Mouse (Mus musculus) intestine, embryonic 16.5 days (tissue): Measurements from ENCODE around the gene Pak4. TPM values are rescaled to one million over a fixed set of nuclear protein-coding genes. Genes with fewer than 3 reads are reported as not detected.
A peak's percentile ranks its signal among the peaks of the same experiment; 100 is the strongest.

Experiments used
- ATAC-seq: fragments of 200-750 bp; cut with Nextera tagmentation; 2 replicates; pipeline ENCODE4 v1.8.0; 2017; ENCODE audit warnings: moderate TSS enrichment, moderate library complexity
- H3K27ac ChIP-seq: fragments of 300-500 bp; sonication (generic); 2 replicates; pipeline ENCODE4 v1.5.1; 2014; ENCODE audit warnings: mild to moderate bottlenecking, low read length
- H3K27me3 ChIP-seq: fragments of 300-500 bp; sonication (generic); replicated peaks from 2 replicates; pipeline ENCODE4 v1.6.1; 2014; ENCODE audit warnings: low read length, control low read depth, mixed read lengths; ENCODE audit not compliant: control insufficient read depth, insufficient read depth
- H3K36me3 ChIP-seq: fragments of 300-500 bp; sonication (generic); 2 replicates; pipeline ENCODE4 v1.6.1; 2014; ENCODE audit warnings: low read length, control low read depth; ENCODE audit not compliant: control insufficient read depth, insufficient read depth
- H3K4me1 ChIP-seq: fragments of 300-500 bp; sonication (generic); 2 replicates; pipeline ENCODE4 v1.6.1; 2014; ENCODE audit warnings: low read length, control low read depth, mixed read lengths; ENCODE audit not compliant: control insufficient read depth, insufficient read depth
- H3K4me2 ChIP-seq: fragments of 300-500 bp; sonication (generic); 2 replicates; pipeline ENCODE4 v1.6.1; 2014; ENCODE audit warnings: low read depth, low read length, control low read depth
- H3K4me3 ChIP-seq: fragments of 300-500 bp; sonication (generic); 2 replicates; pipeline ENCODE4 v1.5.1; 2014; ENCODE audit warnings: mild to moderate bottlenecking, low read length
- H3K9ac ChIP-seq: fragments of 300-500 bp; sonication (generic); 2 replicates; pipeline ENCODE4 v1.6.1; 2014; ENCODE audit warnings: low read depth, low read length
- H3K9me3 ChIP-seq: fragments of 300-500 bp; sonication (generic); 2 replicates; pipeline ENCODE4 v1.6.1; 2016; ENCODE audit warnings: low read length, control low read depth; ENCODE audit not compliant: control insufficient read depth
- WGBS: fragments of 180-500 bp; shearing (Covaris S2); extraction: QIAGEN DNeasy Blood & Tissue Kit; methylation state at CpG from one replicate; pipeline ENCODE4 v1.1.7; 2014; 5-methylcytosine and 5-hydroxymethylcytosine counted together
- polyA plus RNA-seq: library from polyadenylated mRNA; unstranded; fragments of >200 nt; fragmentation: Nextera tagmentation; extraction: Ambion mirVana; gene quantifications from 2 replicates; pipeline ENCODE4 v1.2.1, GENCODE M21; 2015

Gene Pak4
- polyA plus RNA-seq, 1 experiment from 2014 or later = 55.4 TPM

- no peak overlapping the region for H3K9ac ChIP-seq
- peaks cover 80% of the 10 kb centered on the region for H3K4me1 ChIP-seq
- no peaks in the 10 kb centered on the region for H3K9me3 ChIP-seq
- no peak overlapping the region for H3K4me3 ChIP-seq
- peak overlapping the region; percentile 88 for H3K27ac ChIP-seq
- 56% methylated on average over 11 of the region's 11 CpGs for WGBS
- H3K36me3 ChIP-seq = no peaks in the 10 kb centered on the region
- peak overlapping the region; percentile 46; the same call in 1 of the 2 replicates for H3K4me2 ChIP-seq
- H3K27me3 ChIP-seq = no peaks in the 10 kb centered on the region
- no peak for ATAC-seq
These were observed 15.1 kb downstream of the Pak4 start for GRCm38 (mm10) chr7:28582841-28583240.

GRCm38 (mm10) chr7:28581721-28582120 is 16.3 kb downstream of the Pak4 start:
- ATAC-seq = peak; percentile 19
- Histone ChIP-seq H3K4me3 (no peak overlapping the region), H3K4me1 (peaks cover 80% of the 10 kb centered on the region), H3K9ac (peak overlapping the region; percentile 20), H3K27me3 (no peaks in the 10 kb centered on the region), H3K36me3 (no peaks in the 10 kb centered on the region), H3K4me2 (no peak overlapping the region; the same call in 1 of the 2 replicates), H3K9me3 (no peaks in the 10 kb centered on the region), H3K27ac (peak overlapping the region; percentile 88)
- WGBS = 59% methylated on average over 4 of the region's 4 CpGs

GRCm38 (mm10) chr7:28579826-28580225 is 18.2 kb downstream of the Pak4 start:
- H3K4me1 ChIP-seq = peaks cover 76% of the 10 kb centered on the region
- no peak overlapping the region for H3K9ac ChIP-seq
- H3K27ac ChIP-seq = no peak overlapping the region
- WGBS = 68% methylated on average over 5 of the region's 5 CpGs
- no peak for ATAC-seq
- H3K27me3 ChIP-seq = no peaks in the 10 kb centered on the region
- no peaks in the 10 kb centered on the region for H3K9me3 ChIP-seq
- H3K4me2 ChIP-seq = no peak overlapping the region
- no peak overlapping the region for H3K4me3 ChIP-seq
- no peaks in the 10 kb centered on the region for H3K36me3 ChIP-seq

- no peak overlapping the region for H3K4me2 ChIP-seq
These were observed 19.4 kb downstream of the Pak4 start for GRCm38 (mm10) chr7:28578543-28579053.

GRCm38 (mm10) chr7:28577826-28578542 is 20.0 kb downstream of the Pak4 start:
- no peak overlapping the region for H3K4me3 ChIP-seq
- peaks cover 80% of the 10 kb centered on the region for H3K4me1 ChIP-seq
- peak overlapping the region; percentile 48; the same call in 1 of the 2 replicates for H3K9ac ChIP-seq
- H3K4me2 ChIP-seq = 0 out of 2 replicates have a peak overlapping the region, but pooled peaks have one; percentile 8
- H3K36me3 ChIP-seq = no peaks in the 10 kb centered on the region
- 58% methylated on average over 9 of the region's 9 CpGs for WGBS
- peak overlapping the region; percentile 79 for H3K27ac ChIP-seq
- ATAC-seq = peak; percentile 83
- H3K9me3 ChIP-seq = no peaks in the 10 kb centered on the region
- H3K27me3 ChIP-seq = no peaks in the 10 kb centered on the region

More at GRCm38 (mm10) chr7:28578543-28579053, 19.4 kb downstream of the Pak4 start:
- H3K27ac ChIP-seq = peak overlapping the region; percentile 79
- WGBS = 61% methylated on average over 5 of the region's 5 CpGs
- no peaks in the 10 kb centered on the region for H3K36me3 ChIP-seq
- no peak overlapping the region for H3K4me3 ChIP-seq
- H3K9me3 ChIP-seq = no peaks in the 10 kb centered on the region
- peaks cover 75% of the 10 kb centered on the region for H3K4me1 ChIP-seq
- H3K9ac ChIP-seq = no peak overlapping the region; the same call in 1 of the 2 replicates
- ATAC-seq = no peak
- H3K27me3 ChIP-seq = no peaks in the 10 kb centered on the region

GRCm38 (mm10) chr7:28576271-28576914 is 21.6 kb downstream of the Pak4 start:
- H3K27ac ChIP-seq = peak overlapping the region; percentile 79; the same call in 1 of the 2 replicates
- peaks cover 81% of the 10 kb centered on the region for H3K4me1 ChIP-seq
- peak; percentile 27 for ATAC-seq
- H3K36me3 ChIP-seq = no peaks in the 10 kb centered on the region
- no peak overlapping the region for H3K4me2 ChIP-seq
- H3K9ac ChIP-seq = peak overlapping the region; percentile 39; the same call in 1 of the 2 replicates
- no peaks in the 10 kb centered on the region for H3K9me3 ChIP-seq
- 67% methylated on average over 5 of the region's 5 CpGs for WGBS
- H3K27me3 ChIP-seq = no peaks in the 10 kb centered on the region
- H3K4me3 ChIP-seq = no peak overlapping the region

GRCm38 (mm10) chr7:28575597-28575996 is 22.4 kb downstream of the Pak4 start:
- WGBS = 87% methylated on average over 11 of the region's 11 CpGs
- Histone ChIP-seq H3K36me3 (no peaks in the 10 kb centered on the region), H3K4me3 (no peak overlapping the region), H3K4me1 (peaks cover 83% of the 10 kb centered on the region), H3K27ac (no peak overlapping the region), H3K27me3 (no peaks in the 10 kb centered on the region), H3K9ac (no peak overlapping the region), H3K9me3 (no peaks in the 10 kb centered on the region), H3K4me2 (no peak overlapping the region)
- no peak for ATAC-seq

GRCm38 (mm10) chr7:28573236-28573635 is 24.7 kb downstream of the Pak4 start:
- no peak overlapping the region for H3K9ac ChIP-seq
- no peak overlapping the region for H3K4me3 ChIP-seq
- H3K4me1 ChIP-seq = peaks cover 83% of the 10 kb centered on the region
- peak overlapping the region; percentile 60 for H3K27ac ChIP-seq
- no peaks in the 10 kb centered on the region for H3K27me3 ChIP-seq
- no peak overlapping the region for H3K4me2 ChIP-seq
- H3K36me3 ChIP-seq = no peaks in the 10 kb centered on the region
- WGBS = 97% methylated on average over 3 of the region's 3 CpGs
- ATAC-seq = no peak
- no peaks in the 10 kb centered on the region for H3K9me3 ChIP-seq

GRCm38 (mm10) chr7:28572689-28573088 is 25.3 kb downstream of the Pak4 start:
- ATAC-seq = peak; percentile 10; the same call in 1 of the 2 replicates
- no peaks in the 10 kb centered on the region for H3K9me3 ChIP-seq
- H3K4me2 ChIP-seq = no peak overlapping the region
- no peak overlapping the region for H3K9ac ChIP-seq
- H3K4me1 ChIP-seq = peaks cover 77% of the 10 kb centered on the region
- H3K4me3 ChIP-seq = no peak overlapping the region
- H3K27ac ChIP-seq = peak overlapping the region; percentile 60
- H3K36me3 ChIP-seq = peaks cover 1% of the 10 kb centered on the region
- no peaks in the 10 kb centered on the region for H3K27me3 ChIP-seq
- whole genome bisulfite sequencing = 69% methylated on average over 5 of the region's 5 CpGs
